Mouse (Mus musculus): ENCODE data around the gene Sctr. TPM values are rescaled to one million over a fixed set of nuclear protein-coding genes. Genes with fewer than 3 reads are reported as not detected.

The Sctr gene
- not detected in 3 replicates for total RNA-seq (2017)

GRCm38 (mm10) chr1:120006844-120007790 is at the start of gene Sctr:
Sctr (plus strand) TSS chr1:120006894.
- ATAC-seq (replicated peaks; ENCODE audit: insufficient number of reproducible peaks, low FRiP score, low TSS enrichment, poor library complexity, severe bottlenecking) = no peak

- ATAC-seq (replicated peaks; ENCODE audit: insufficient number of reproducible peaks, low FRiP score, low TSS enrichment, poor library complexity, severe bottlenecking) = no peak
These were observed 48.9 kb upstream of the Sctr start for GRCm38 (mm10) chr1:119957716-119958222.

- no peak; the same call in 1 of the 2 replicates for ATAC-seq (replicated peaks; ENCODE audit: insufficient number of reproducible peaks, low FRiP score, low TSS enrichment, poor library complexity, severe bottlenecking)
These were observed 47.2 kb upstream of the Sctr start for GRCm38 (mm10) chr1:119959464-119959863.

GRCm38 (mm10) chr1:119959920-119960319 is 46.8 kb upstream of the Sctr start:
- no peak for ATAC-seq (replicated peaks; ENCODE audit: insufficient number of reproducible peaks, low FRiP score, low TSS enrichment, poor library complexity, severe bottlenecking)

GRCm38 (mm10) chr1:119965804-119966514 is 40.7 kb upstream of the Sctr start:
- no peak for ATAC-seq (replicated peaks; ENCODE audit: insufficient number of reproducible peaks, low FRiP score, low TSS enrichment, poor library complexity, severe bottlenecking)

- ATAC-seq (replicated peaks; ENCODE audit: insufficient number of reproducible peaks, low FRiP score, low TSS enrichment, poor library complexity, severe bottlenecking) = no peak
These were observed 33.6 kb upstream of the Sctr start for GRCm38 (mm10) chr1:119973117-119973516.

- no peak for ATAC-seq (replicated peaks; ENCODE audit: insufficient number of reproducible peaks, low FRiP score, low TSS enrichment, poor library complexity, severe bottlenecking)
These were observed 31.6 kb upstream of the Sctr start for GRCm38 (mm10) chr1:119975141-119975540.

- ATAC-seq (replicated peaks; ENCODE audit: insufficient number of reproducible peaks, low FRiP score, low TSS enrichment, poor library complexity, severe bottlenecking) = no peak
These were observed 20.1 kb upstream of the Sctr start for GRCm38 (mm10) chr1:119986555-119986954.

- no peak; the same call in 1 of the 2 replicates for ATAC-seq (replicated peaks; ENCODE audit: insufficient number of reproducible peaks, low FRiP score, low TSS enrichment, poor library complexity, severe bottlenecking)
These were observed 9.7 kb upstream of the Sctr start, which contains the start of gene Cfap221 for GRCm38 (mm10) chr1:119996798-119997581. Cfap221 (minus strand) TSS chr1:119997234.

- ATAC-seq (replicated peaks; ENCODE audit: insufficient number of reproducible peaks, low FRiP score, low TSS enrichment, poor library complexity, severe bottlenecking) = no peak
These were observed 9.1 kb upstream of the Sctr start for GRCm38 (mm10) chr1:119997644-119998043.

GRCm38 (mm10) chr1:120007851-120008588 is 1.3 kb downstream of the Sctr start:
- no peak for ATAC-seq (replicated peaks; ENCODE audit: insufficient number of reproducible peaks, low FRiP score, low TSS enrichment, poor library complexity, severe bottlenecking)

- ATAC-seq (replicated peaks; ENCODE audit: insufficient number of reproducible peaks, low FRiP score, low TSS enrichment, poor library complexity, severe bottlenecking) = no peak
These were observed 5.9 kb downstream of the Sctr start for GRCm38 (mm10) chr1:120012638-120013037.

- no peak for ATAC-seq (replicated peaks; ENCODE audit: insufficient number of reproducible peaks, low FRiP score, low TSS enrichment, poor library complexity, severe bottlenecking)
These were observed 6.4 kb downstream of the Sctr start for GRCm38 (mm10) chr1:120013111-120013510.

- no peak for ATAC-seq (replicated peaks; ENCODE audit: insufficient number of reproducible peaks, low FRiP score, low TSS enrichment, poor library complexity, severe bottlenecking)
These were observed 9.5 kb downstream of the Sctr start for GRCm38 (mm10) chr1:120016240-120016639.

- ATAC-seq (replicated peaks; ENCODE audit: insufficient number of reproducible peaks, low FRiP score, low TSS enrichment, poor library complexity, severe bottlenecking) = no peak
These were observed 12.2 kb downstream of the Sctr start for GRCm38 (mm10) chr1:120018900-120019299.

GRCm38 (mm10) chr1:120019428-120019827 is 12.7 kb downstream of the Sctr start:
- no peak for ATAC-seq (replicated peaks; ENCODE audit: insufficient number of reproducible peaks, low FRiP score, low TSS enrichment, poor library complexity, severe bottlenecking)

GRCm38 (mm10) chr1:120020322-120020897 is 13.7 kb downstream of the Sctr start:
- peak; percentile 36; the same call in 1 of the 2 replicates for ATAC-seq (replicated peaks; ENCODE audit: insufficient number of reproducible peaks, low FRiP score, low TSS enrichment, poor library complexity, severe bottlenecking)

GRCm38 (mm10) chr1:120021951-120022350 is 15.3 kb downstream of the Sctr start:
- no peak for ATAC-seq (replicated peaks; ENCODE audit: insufficient number of reproducible peaks, low FRiP score, low TSS enrichment, poor library complexity, severe bottlenecking)
